Mouse (Mus musculus): ENCODE results near the gene Cyb5r4. TPM values are rescaled to one million over a fixed set of nuclear protein-coding genes. Genes with fewer than 3 reads are reported as not detected.
A peak's percentile ranks its signal among the peaks of the same experiment; 100 is the strongest.
"Not testable (repeated sequence)": the region's sequence is repeated elsewhere in the genome, so short reads cannot be mapped to it uniquely, and the experiment has no call there.

Cyb5r4 gene
- polyA plus RNA-seq, 1 experiment from 2014 or later, result 105 TPM

DNA sequence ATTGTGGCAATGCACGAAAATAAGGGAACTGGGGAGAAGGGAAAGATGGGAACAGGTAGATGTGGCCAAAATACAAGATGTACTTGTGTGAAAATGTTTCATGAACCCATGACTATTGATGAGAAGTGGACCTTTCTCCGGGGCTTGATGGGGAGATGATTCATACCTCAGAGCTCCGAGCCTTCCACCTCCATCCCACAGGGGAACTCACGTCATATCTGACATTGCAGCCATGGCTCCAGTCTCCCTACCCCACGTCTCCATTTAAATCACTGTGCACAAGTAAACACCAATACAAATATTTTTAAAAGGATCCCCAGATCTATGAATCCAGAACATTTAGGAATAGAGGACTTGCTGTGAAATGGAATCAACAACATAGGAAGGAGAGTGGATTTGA is 93.2 kb downstream of the Cyb5r4 start:
- Histone ChIP-seq H3K4me2 (replicated peaks; ENCODE audit: low read depth, low read length) (no peak overlapping the region), H3K4me3 (ENCODE audit: low read depth, low read length) (no peak overlapping the region), H3K9ac (ENCODE audit: low read depth, low read length) (no peak overlapping the region), H3K9me3 (ENCODE audit: control insufficient read depth, low read length) (no peaks in the 10 kb centered on the region), H3K27me3 (ENCODE audit: control insufficient read depth, insufficient read depth, low read length) (no peaks in the 10 kb centered on the region), H3K4me1 (replicated peaks; ENCODE audit: control insufficient read depth, insufficient read depth, low read length) (no peaks in the 10 kb centered on the region), H3K27ac (ENCODE audit: low read depth, low read length) (no peak overlapping the region), H3K36me3 (ENCODE audit: control insufficient read depth, insufficient read depth, low read length) (no peaks in the 10 kb centered on the region)
- 82% methylated on average over 5 of the region's 5 CpGs for WGBS
- no peak for ATAC-seq (ENCODE audit: low FRiP score)
- DNase-seq (ENCODE audit: low spot score), result no peak

- no peak overlapping the region for H3K4me3 ChIP-seq (ENCODE audit: low read depth, low read length)
- peak; percentile 79 for ATAC-seq (ENCODE audit: low FRiP score)
- H3K27me3 ChIP-seq (ENCODE audit: control insufficient read depth, insufficient read depth, low read length), result no peaks in the 10 kb centered on the region
- no peaks in the 10 kb centered on the region for H3K9me3 ChIP-seq (ENCODE audit: control insufficient read depth, low read length)
- no peaks in the 10 kb centered on the region for H3K4me1 ChIP-seq (replicated peaks; ENCODE audit: control insufficient read depth, insufficient read depth, low read length)
- H3K27ac ChIP-seq (ENCODE audit: low read depth, low read length), result no peak overlapping the region
- H3K4me2 ChIP-seq (replicated peaks; ENCODE audit: low read depth, low read length), result no peak overlapping the region
- H3K36me3 ChIP-seq (ENCODE audit: control insufficient read depth, insufficient read depth, low read length), result no peaks in the 10 kb centered on the region
- no peak overlapping the region for H3K9ac ChIP-seq (ENCODE audit: low read depth, low read length)
- 42% methylated on average over 6 of the region's 6 CpGs for WGBS
- DNase-seq (ENCODE audit: low spot score), result peak; percentile 21
Observed at GRCm38 (mm10) chr9:87115456-87115931, 93.7 kb downstream of the Cyb5r4 start.

GRCm38 (mm10) chr9:87115978-87116377 is 94.2 kb downstream of the Cyb5r4 start:
- Histone ChIP-seq H3K9me3 (ENCODE audit: control insufficient read depth, low read length) (no peaks in the 10 kb centered on the region), H3K27me3 (ENCODE audit: control insufficient read depth, insufficient read depth, low read length) (no peaks in the 10 kb centered on the region), H3K36me3 (ENCODE audit: control insufficient read depth, insufficient read depth, low read length) (no peaks in the 10 kb centered on the region), H3K4me1 (replicated peaks; ENCODE audit: control insufficient read depth, insufficient read depth, low read length) (no peaks in the 10 kb centered on the region), H3K27ac (ENCODE audit: low read depth, low read length) (no peak overlapping the region), H3K4me3 (ENCODE audit: low read depth, low read length) (no peak overlapping the region), H3K4me2 (replicated peaks; ENCODE audit: low read depth, low read length) (no peak overlapping the region), H3K9ac (ENCODE audit: low read depth, low read length) (no peak overlapping the region)
- DNase-seq (ENCODE audit: low spot score) (no peak), ATAC-seq (ENCODE audit: low FRiP score) (no peak; the same call in 1 of the 2 replicates)
- WGBS, result 94% methylated on average over 1 of the region's 1 CpGs

GRCm38 (mm10) chr9:87118996-87119395 is 97.2 kb downstream of the Cyb5r4 start:
- Histone ChIP-seq H3K9me3 (ENCODE audit: control insufficient read depth, low read length) (no peaks in the 10 kb centered on the region), H3K4me1 (replicated peaks; ENCODE audit: control insufficient read depth, insufficient read depth, low read length) (no peaks in the 10 kb centered on the region), H3K4me2 (replicated peaks; ENCODE audit: low read depth, low read length) (no peak overlapping the region), H3K9ac (ENCODE audit: low read depth, low read length) (no peak overlapping the region), H3K27ac (ENCODE audit: low read depth, low read length) (no peak overlapping the region), H3K4me3 (ENCODE audit: low read depth, low read length) (no peak overlapping the region), H3K36me3 (ENCODE audit: control insufficient read depth, insufficient read depth, low read length) (no peaks in the 10 kb centered on the region), H3K27me3 (ENCODE audit: control insufficient read depth, insufficient read depth, low read length) (no peaks in the 10 kb centered on the region)
- DNase-seq (ENCODE audit: low spot score), result no peak
- WGBS, result 82% methylated on average over 3 of the region's 3 CpGs
- ATAC-seq (ENCODE audit: low FRiP score), result no peak

GRCm38 (mm10) chr9:87121956-87122493 is 100.2 kb downstream of the Cyb5r4 start:
- Histone ChIP-seq H3K27ac (ENCODE audit: low read depth, low read length) (no peak overlapping the region), H3K9ac (ENCODE audit: low read depth, low read length) (no peak overlapping the region), H3K36me3 (ENCODE audit: control insufficient read depth, insufficient read depth, low read length) (no peaks in the 10 kb centered on the region), H3K4me1 (replicated peaks; ENCODE audit: control insufficient read depth, insufficient read depth, low read length) (no peaks in the 10 kb centered on the region), H3K9me3 (ENCODE audit: control insufficient read depth, low read length) (no peaks in the 10 kb centered on the region), H3K4me3 (ENCODE audit: low read depth, low read length) (no peak overlapping the region), H3K4me2 (replicated peaks; ENCODE audit: low read depth, low read length) (no peak overlapping the region), H3K27me3 (ENCODE audit: control insufficient read depth, insufficient read depth, low read length) (no peaks in the 10 kb centered on the region)
- ATAC-seq (ENCODE audit: low FRiP score) (no peak), DNase-seq (ENCODE audit: low spot score) (no peak)
- WGBS, result 68% methylated on average over 9 of the region's 9 CpGs

GRCm38 (mm10) chr9:87127046-87127445 is 105.2 kb downstream of the Cyb5r4 start:
- not testable (repeated sequence) for H3K9me3 ChIP-seq (ENCODE audit: control insufficient read depth, low read length); H3K9ac ChIP-seq (ENCODE audit: low read depth, low read length); H3K36me3 ChIP-seq (ENCODE audit: control insufficient read depth, insufficient read depth, low read length); DNase-seq (ENCODE audit: low spot score); H3K4me2 ChIP-seq (replicated peaks; ENCODE audit: low read depth, low read length); H3K27ac ChIP-seq (ENCODE audit: low read depth, low read length); ATAC-seq (ENCODE audit: low FRiP score); H3K4me3 ChIP-seq (ENCODE audit: low read depth, low read length); H3K27me3 ChIP-seq (ENCODE audit: control insufficient read depth, insufficient read depth, low read length); H3K4me1 ChIP-seq (replicated peaks; ENCODE audit: control insufficient read depth, insufficient read depth, low read length)
- WGBS, result 85% methylated on average over 6 of the region's 6 CpGs

Other genes with a start within 250 kb of the Cyb5r4 start
- 17.4 and 17.5 TPM in 2 replicates for gene Snap91, start 141.4 kb upstream of the Cyb5r4 start, polyA plus RNA-seq (2014; fragmentation: Nextera tagmentation; extraction: Ambion mirVana)
- gene Ripply2, start 6.5 kb upstream of the Cyb5r4 start, polyA plus RNA-seq (2014; fragmentation: Nextera tagmentation; extraction: Ambion mirVana), result 0.93 and 1.5 TPM in 2 replicates
- 0.15 and 0.22 TPM in 2 replicates for gene Mrap2, start 122.3 kb downstream of the Cyb5r4 start, polyA plus RNA-seq (2014; fragmentation: Nextera tagmentation; extraction: Ambion mirVana)
- 11.0 and 13.7 TPM in 2 replicates for gene Cep162, start 233.5 kb downstream of the Cyb5r4 start, polyA plus RNA-seq (2014; fragmentation: Nextera tagmentation; extraction: Ambion mirVana)